Mouse (Mus musculus) liver, adult 2 months (tissue): ENCODE data around the gene Gemin5.

Experiments
- CTCF ChIP-seq: fragments of 200-500 bp; IDR thresholded peaks from 2 replicates; pipeline ENCODE4 v1.5.1; 2011; ENCODE audit warnings: low read depth, low read length, control low read depth
- POLR2A ChIP-seq: fragments of 200-500 bp; IDR thresholded peaks from 2 replicates; pipeline ENCODE4 v1.6.1; 2011; ENCODE audit warnings: low read length, control low read depth; ENCODE audit not compliant: insufficient read depth; ENCODE audit errors: extremely low read depth

DNA sequence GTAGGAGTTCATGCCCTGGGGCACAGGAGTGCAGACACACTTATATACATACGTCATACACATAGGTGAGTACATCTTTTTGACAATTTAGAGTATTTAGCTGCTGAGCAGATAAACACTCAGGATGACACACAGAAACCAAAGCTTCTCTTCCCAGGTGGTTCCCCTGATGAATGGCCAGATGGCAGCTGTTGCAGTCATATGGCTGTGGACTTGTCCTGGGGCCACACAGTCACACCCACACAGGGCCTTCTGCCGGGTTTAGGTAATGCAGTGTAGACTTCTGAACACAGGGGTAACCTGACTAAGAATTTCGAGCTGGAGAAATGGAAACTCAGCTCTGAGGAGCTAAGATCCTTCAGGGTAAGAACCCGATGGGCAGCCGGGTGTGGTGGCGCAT lies 86.6 kb downstream of the Gemin5 start:
- TF ChIP-seq CTCF (no peak), POLR2A (no peak)
